Comparison of ENCODE assay signal across 27 mouse cellular contexts in the genomic region with DNA sequence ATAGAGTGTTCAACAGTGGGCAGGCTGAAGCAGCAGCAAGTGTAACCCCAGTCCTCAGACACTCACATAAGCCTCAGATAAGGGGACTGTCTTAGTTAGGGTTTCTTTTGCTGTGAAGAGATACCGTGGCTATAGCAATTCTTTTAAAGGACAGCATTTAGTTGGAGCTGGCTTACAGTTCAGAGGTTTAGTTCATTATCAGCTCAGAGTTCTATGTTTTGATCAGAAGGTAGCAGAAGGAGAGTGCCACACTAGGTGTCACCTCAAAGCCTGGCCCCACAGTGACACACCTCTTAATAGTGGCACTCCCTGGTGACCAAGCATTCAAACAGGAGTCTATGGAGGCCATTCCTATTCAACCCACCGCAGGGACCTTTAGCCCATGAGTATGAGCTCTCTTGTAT.
DNase-seq lines count a peak whose midpoint lies in the region; ATAC-seq lines count a peak whose summit lies in the region.
"Had no signal": no experiment of that assay in that cellular context is flagged by ENCODE, and none has a peak within 500 bp of the region (broad histone marks: within the 10 kb centered on the region; RNA-seq: fewer than 3 reads in every experiment).

No protein-coding gene starts in this region.

- peak; percentile 62 for DNase-seq in c-Kit-positive CD71-positive TER-119-negative erythroid progenitor cells, embryonic 14.5 days (ENCODE audit: low read depth)
- DNase-seq in liver, embryonic 13.5 days: peak; percentile 42
- DNase-seq in embryo, embryonic 10.5 days (ENCODE audit: low spot score): no peak
- DNase-seq in spleen, postnatal 10 days (ENCODE audit: low spot score in 2 of 2): no peak
- no peak for DNase-seq in forebrain, embryonic 11.5 days (ENCODE audit: low spot score)
- no peak for DNase-seq in frontal cortex, postnatal 25 days (ENCODE audit: low spot score in 2 of 2)
- DNase-seq: adrenal gland, adult 8-10 months; cerebellum, adult 11 months; cerebellum, adult 9-11 months; forebrain, postnatal 0 days; gastrocnemius, postnatal 14 days; kidney, adult 9 months; kidney, postnatal 10 days; layer of hippocampus, adult 9-11 months; spleen, adult 18-20 months; thymus, adult 2 months had no signal

- no peak overlapping the region for H3K9ac ChIP-seq in intestine, embryonic 16.5 days (ENCODE audit: low read depth, low read length)
- H3K9ac ChIP-seq in liver, embryonic 13.5 days: peak overlapping the region; percentile 27
- no peak overlapping the region for H3K9ac ChIP-seq in forebrain, embryonic 11.5 days (ENCODE audit: low read length)
- H3K9ac ChIP-seq: forebrain, embryonic 12.5 days; forebrain, postnatal 0 days had no signal

- no peaks in the 10 kb centered on the region for H3K9me3 ChIP-seq in intestine, embryonic 16.5 days (ENCODE audit: control insufficient read depth, low read length)
- no peaks in the 10 kb centered on the region for H3K9me3 ChIP-seq in liver, embryonic 13.5 days (replicated peaks)
- H3K9me3 ChIP-seq in forebrain, embryonic 11.5 days (ENCODE audit: control insufficient read depth, low read length): no peaks in the 10 kb centered on the region
- H3K9me3 ChIP-seq: forebrain, embryonic 12.5 days; midbrain, embryonic 10.5 days had no signal

- ATAC-seq in intestine, embryonic 16.5 days: peak; percentile 79
- ATAC-seq in liver, embryonic 13.5 days (ENCODE audit: low read depth): peak; percentile 87
- ATAC-seq in megakaryocyte progenitor cell, adult 5-6 weeks (replicated peaks; ENCODE audit: poor library complexity): peak; percentile 71
- no peak for ATAC-seq in forebrain, embryonic 11.5 days (replicated peaks; ENCODE audit: low FRiP score)
- ATAC-seq: activated CD4-positive, CD25-positive, alpha-beta regulatory T cell, adult 4 months; CD4-positive, CD25-positive, alpha-beta regulatory T cell, adult 4 months; forebrain, postnatal 0 days; hindbrain, embryonic 16.5 days; midbrain, embryonic 16.5 days had no signal

- no peak overlapping the region for H3K27ac ChIP-seq in intestine, embryonic 16.5 days (ENCODE audit: low read length)
- peak overlapping the region; percentile 88 for H3K27ac ChIP-seq in liver, embryonic 13.5 days
- no peak overlapping the region for H3K27ac ChIP-seq in forebrain, embryonic 11.5 days (ENCODE audit: low read depth, low read length)
- H3K27ac ChIP-seq: forebrain, embryonic 12.5 days; macrophage; midbrain, embryonic 10.5 days had no signal

- H3K4me2 ChIP-seq in intestine, embryonic 16.5 days (ENCODE audit: low read depth, low read length): no peak overlapping the region
- peak overlapping the region; percentile 53 for H3K4me2 ChIP-seq in liver, embryonic 13.5 days
- H3K4me2 ChIP-seq in forebrain, embryonic 11.5 days (ENCODE audit: low read depth, low read length, severe bottlenecking): no peak overlapping the region
- H3K4me2 ChIP-seq: forebrain, embryonic 12.5 days; heart, embryonic 11.5 days had no signal

- H3K36me3 ChIP-seq in intestine, embryonic 16.5 days (ENCODE audit: control insufficient read depth, insufficient read depth, low read length): no peaks in the 10 kb centered on the region
- no peaks in the 10 kb centered on the region for H3K36me3 ChIP-seq in liver, embryonic 13.5 days
- no peaks in the 10 kb centered on the region for H3K36me3 ChIP-seq in forebrain, embryonic 11.5 days (ENCODE audit: control insufficient read depth, insufficient read depth, low read length)
- H3K36me3 ChIP-seq: forebrain, embryonic 12.5 days; midbrain, embryonic 10.5 days had no signal

- peaks cover 5% of the 10 kb centered on the region; the same call in 1 of the 2 replicates for H3K4me1 ChIP-seq in intestine, embryonic 16.5 days (ENCODE audit: control insufficient read depth, insufficient read depth, low read length)
- peaks cover 70% of the 10 kb centered on the region for H3K4me1 ChIP-seq in liver, embryonic 13.5 days (replicated peaks)
- no peaks in the 10 kb centered on the region for H3K4me1 ChIP-seq in forebrain, embryonic 11.5 days (replicated peaks; ENCODE audit: control insufficient read depth, insufficient read depth, low read length)
- H3K4me1 ChIP-seq: forebrain, embryonic 12.5 days; midbrain, embryonic 10.5 days had no signal

- H3K4me3 ChIP-seq in intestine, embryonic 16.5 days (ENCODE audit: low read length): no peak overlapping the region
- 0 out of 2 replicates have a peak overlapping the region, but pooled peaks have one; percentile 6 for H3K4me3 ChIP-seq in liver, embryonic 13.5 days (replicated peaks)
- H3K4me3 ChIP-seq in forebrain, embryonic 11.5 days (ENCODE audit: low read depth, low read length): no peak overlapping the region
- H3K4me3 ChIP-seq: erythroblast, embryonic 14.5 days; forebrain, embryonic 12.5 days; midbrain, embryonic 10.5 days had no signal

- 77% methylated on average over 2 of the region's 2 CpGs for WGBS in intestine, embryonic 16.5 days
- WGBS in liver, embryonic 13.5 days (ENCODE audit: insufficient replicate concordance): 50% methylated on average over 2 of the region's 2 CpGs
- WGBS in forebrain, embryonic 11.5 days: 93% methylated on average over 2 of the region's 2 CpGs

- H3K27me3 ChIP-seq in intestine, embryonic 16.5 days (replicated peaks; ENCODE audit: control insufficient read depth, insufficient read depth, low read length): no peaks in the 10 kb centered on the region
- H3K27me3 ChIP-seq in liver, embryonic 13.5 days: no peaks in the 10 kb centered on the region
- no peaks in the 10 kb centered on the region for H3K27me3 ChIP-seq in forebrain, embryonic 11.5 days (ENCODE audit: control insufficient read depth, insufficient read depth, low read length)
- H3K27me3 ChIP-seq: forebrain, embryonic 12.5 days had no signal

Comparison
In these comparisons a context has a peak if more than half of its experiments do, and no peak if none do; other contexts are left out.
1. DNase-seq: peak in c-Kit-positive CD71-positive TER-119-negative erythroid progenitor cells, embryonic 14.5 days (single experiment) and liver, embryonic 13.5 days (single experiment); none in embryo, embryonic 10.5 days (single experiment), spleen, postnatal 10 days (0 of 2), forebrain, embryonic 11.5 days (single experiment) and frontal cortex, postnatal 25 days (0 of 2).